Mouse (Mus musculus) E14TG2a.4 (cell line): ENCODE data around the gene Pdzph1.

Experiments
- CTCF ChIP-seq: conservative IDR thresholded peaks from 2 replicates; pipeline ENCODE4 v1.5.1; 2014; ENCODE audit warnings: low read length
- NANOG ChIP-seq: IDR thresholded peaks from 2 replicates; pipeline ENCODE4 v1.6.1; 2014; ENCODE audit warnings: borderline replicate concordance, low read length, mixed read lengths

DNA sequence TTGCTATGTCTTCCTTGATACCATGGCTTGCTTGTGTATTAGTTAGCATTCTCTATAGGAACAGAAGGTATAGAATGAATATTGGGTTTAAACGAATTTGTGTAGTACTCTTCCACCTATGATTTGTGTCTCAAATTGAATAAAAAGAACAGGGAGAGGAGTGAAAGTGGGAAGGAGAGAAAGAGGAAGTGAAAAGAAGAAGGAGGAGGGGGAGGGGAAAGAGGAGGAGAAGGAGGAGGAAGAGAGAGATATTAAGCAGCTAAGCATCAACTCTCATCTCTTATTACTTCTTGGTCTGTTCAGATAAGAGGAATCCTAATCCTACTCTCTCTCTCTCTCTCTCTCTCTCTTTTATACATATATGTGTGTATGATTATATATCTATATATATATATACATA lies 52.6 kb downstream of the Pdzph1 start:
- TF ChIP-seq CTCF: no peak
- TF ChIP-seq NANOG: no peak
